In the genomic region with DNA sequence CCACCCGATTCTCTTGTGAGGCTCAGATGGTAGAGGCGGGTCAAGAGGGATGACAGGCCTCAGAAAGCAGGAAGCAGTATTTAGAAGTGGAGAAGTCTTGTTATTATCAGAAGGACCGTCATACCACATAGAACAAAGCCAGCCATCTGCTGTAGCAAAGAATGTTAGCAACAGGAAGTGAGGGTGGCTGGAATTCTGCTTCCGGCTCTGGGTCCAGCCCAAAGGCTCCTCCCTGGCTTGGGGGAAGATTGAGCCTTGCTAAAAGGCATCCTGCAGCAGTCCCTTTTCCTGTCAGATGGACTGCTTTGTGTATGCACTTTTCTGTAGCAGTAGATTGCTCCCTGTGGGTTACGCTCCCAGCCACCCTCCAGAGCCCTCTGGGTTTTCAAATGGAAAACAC, we compare ENCODE assay signal across 11 mouse cellular contexts.
DNase-seq lines count a peak whose midpoint lies in the region; ATAC-seq and TF ChIP-seq lines count a peak whose summit lies in the region.
"Had no signal": no experiment of that assay in that cellular context is flagged by ENCODE, and none has a peak within 500 bp of the region (broad histone marks: within the 10 kb centered on the region; RNA-seq: fewer than 3 reads in every experiment).

No protein-coding gene starts in this region.

- peak overlapping the region; percentile 30; the same call in 1 of the 2 replicates for H3K27ac ChIP-seq in stomach, embryonic 14.5 days (ENCODE audit: low read length)
- H3K27ac ChIP-seq in stomach, postnatal 0 days (replicated peaks): no peak overlapping the region
- peak overlapping the region; percentile 50 for H3K27ac ChIP-seq in heart, embryonic 11.5 days (ENCODE audit: low read depth, low read length)
- H3K27ac ChIP-seq in limb, embryonic 10.5 days: peak overlapping the region; percentile 46
- H3K27ac ChIP-seq: embryonic facial prominence, embryonic 12.5 days; hindbrain, embryonic 15.5 days had no signal

- no peak overlapping the region for H3K4me3 ChIP-seq in stomach, embryonic 14.5 days (ENCODE audit: low read depth, low read length)
- H3K4me3 ChIP-seq in stomach, postnatal 0 days (ENCODE audit: low read depth, low read length): no peak overlapping the region
- H3K4me3 ChIP-seq in heart, embryonic 11.5 days (ENCODE audit: low read depth, low read length): no peak overlapping the region
- no peak overlapping the region for H3K4me3 ChIP-seq in limb, embryonic 10.5 days
- H3K4me3 ChIP-seq: embryonic facial prominence, embryonic 12.5 days; hindbrain, embryonic 15.5 days had no signal

- H3K9ac ChIP-seq in stomach, embryonic 14.5 days (replicated peaks; ENCODE audit: low read depth, low read length): no peak overlapping the region
- no peak overlapping the region for H3K9ac ChIP-seq in stomach, postnatal 0 days (ENCODE audit: low read length)
- no peak overlapping the region for H3K9ac ChIP-seq in heart, embryonic 11.5 days (ENCODE audit: low read depth, low read length)
- H3K9ac ChIP-seq: embryonic facial prominence, embryonic 12.5 days; hindbrain, embryonic 15.5 days had no signal

- 57% methylated on average over 5 of the region's 5 CpGs for WGBS in stomach, embryonic 14.5 days
- WGBS in stomach, postnatal 0 days: 53% methylated on average over 5 of the region's 5 CpGs
- 49% methylated on average over 5 of the region's 5 CpGs for WGBS in heart, embryonic 11.5 days (ENCODE audit: insufficient replicate concordance)
- 74% methylated on average over 5 of the region's 5 CpGs for WGBS in limb, embryonic 10.5 days

- H3K27me3 ChIP-seq in stomach, embryonic 14.5 days (ENCODE audit: control insufficient read depth, insufficient read depth, low read length): no peaks in the 10 kb centered on the region
- no peaks in the 10 kb centered on the region for H3K27me3 ChIP-seq in stomach, postnatal 0 days (ENCODE audit: control insufficient read depth, insufficient read depth, low read length)
- H3K27me3 ChIP-seq in heart, embryonic 11.5 days (ENCODE audit: control insufficient read depth, insufficient read depth, low read length): no peaks in the 10 kb centered on the region
- H3K27me3 ChIP-seq in limb, embryonic 10.5 days (ENCODE audit: low read depth, poor library complexity, severe bottlenecking): no peaks in the 10 kb centered on the region
- H3K27me3 ChIP-seq: embryonic facial prominence, embryonic 12.5 days; hindbrain, embryonic 15.5 days; Patski had no signal

- no peak for DNase-seq in stomach, postnatal 0 days (ENCODE audit: low spot score)
- no peak for DNase-seq in limb, embryonic 10.5 days (ENCODE audit: low spot score)
- DNase-seq in yolk sac, embryonic 10.5 days (ENCODE audit: low spot score): peak; percentile 10
- no peak for DNase-seq in thymus, postnatal 36 days
- no peak for DNase-seq in cerebellum, adult 9-10 months
- no peak for DNase-seq in right cerebral cortex, postnatal 10 days (ENCODE audit: low spot score in 2 of 2)

- no peak for TF ChIP-seq EP300 in stomach, postnatal 0 days (optimal IDR thresholded peaks at IDR 0.05)

- no peak for TF ChIP-seq CTCF in stomach, postnatal 0 days (IDR thresholded peaks at IDR 0.05; ENCODE audit: low read depth)

- no peaks in the 10 kb centered on the region for H3K9me3 ChIP-seq in stomach, embryonic 14.5 days (ENCODE audit: control insufficient read depth, low read depth, low read length)
- H3K9me3 ChIP-seq in stomach, postnatal 0 days (ENCODE audit: control insufficient read depth, low read length): no peaks in the 10 kb centered on the region
- no peaks in the 10 kb centered on the region for H3K9me3 ChIP-seq in heart, embryonic 11.5 days (replicated peaks; ENCODE audit: control insufficient read depth, low read length)
- no peaks in the 10 kb centered on the region for H3K9me3 ChIP-seq in limb, embryonic 10.5 days (replicated peaks)
- H3K9me3 ChIP-seq: embryonic facial prominence, embryonic 12.5 days; hindbrain, embryonic 15.5 days had no signal

- no peaks in the 10 kb centered on the region for H3K36me3 ChIP-seq in stomach, embryonic 14.5 days (ENCODE audit: control insufficient read depth, insufficient read depth, low read length)
- H3K36me3 ChIP-seq in stomach, postnatal 0 days (ENCODE audit: control insufficient read depth, insufficient read depth, low read length): no peaks in the 10 kb centered on the region
- H3K36me3 ChIP-seq in heart, embryonic 11.5 days (ENCODE audit: control insufficient read depth, insufficient read depth, low read length): no peaks in the 10 kb centered on the region
- H3K36me3 ChIP-seq in limb, embryonic 10.5 days: no peaks in the 10 kb centered on the region
- H3K36me3 ChIP-seq: embryonic facial prominence, embryonic 12.5 days; hindbrain, embryonic 15.5 days had no signal

- no peaks in the 10 kb centered on the region for H3K4me1 ChIP-seq in stomach, embryonic 14.5 days (ENCODE audit: control insufficient read depth, insufficient read depth, low read length)
- H3K4me1 ChIP-seq in stomach, postnatal 0 days (replicated peaks; ENCODE audit: control insufficient read depth, insufficient read depth): no peaks in the 10 kb centered on the region
- H3K4me1 ChIP-seq in heart, embryonic 11.5 days (ENCODE audit: control insufficient read depth, insufficient read depth, low read length): no peaks in the 10 kb centered on the region
- peaks cover 5% of the 10 kb centered on the region for H3K4me1 ChIP-seq in limb, embryonic 10.5 days
- H3K4me1 ChIP-seq: embryonic facial prominence, embryonic 12.5 days; hindbrain, embryonic 15.5 days had no signal

- no peak overlapping the region for H3K4me2 ChIP-seq in stomach, embryonic 14.5 days (replicated peaks; ENCODE audit: low read depth, low read length)
- no peak overlapping the region for H3K4me2 ChIP-seq in stomach, postnatal 0 days (replicated peaks; ENCODE audit: low read depth)
- H3K4me2 ChIP-seq in heart, embryonic 11.5 days: no peak overlapping the region
- H3K4me2 ChIP-seq: embryonic facial prominence, embryonic 12.5 days; hindbrain, embryonic 15.5 days had no signal

- no peak for ATAC-seq in stomach, embryonic 14.5 days (ENCODE audit: insufficient number of reproducible peaks, insufficient read depth, low FRiP score, low read depth)
- no peak for ATAC-seq in stomach, postnatal 0 days (ENCODE audit: low FRiP score, low TSS enrichment)
- no peak for ATAC-seq in heart, embryonic 11.5 days (replicated peaks; ENCODE audit: insufficient number of reproducible peaks, low FRiP score, low TSS enrichment)
- ATAC-seq: Patski had no signal
